Mouse (Mus musculus) cortical plate, adult 2 months (tissue): ENCODE measurements around the gene Ociad1.

Experiments
- CTCF ChIP-seq: fragments of 200-500 bp; IDR thresholded peaks from 2 replicates; pipeline ENCODE4 v1.5.1; 2011; ENCODE audit warnings: mild to moderate bottlenecking, control low read depth, low read length; ENCODE audit not compliant: insufficient read depth; ENCODE audit errors: extremely low read depth
- POLR2A ChIP-seq: fragments of 200-500 bp; IDR thresholded peaks from 2 replicates; pipeline ENCODE4 v1.6.1; 2011; ENCODE audit warnings: mild to moderate bottlenecking, low read length, control low read depth; ENCODE audit not compliant: insufficient read depth; ENCODE audit errors: extremely low read depth

DNA sequence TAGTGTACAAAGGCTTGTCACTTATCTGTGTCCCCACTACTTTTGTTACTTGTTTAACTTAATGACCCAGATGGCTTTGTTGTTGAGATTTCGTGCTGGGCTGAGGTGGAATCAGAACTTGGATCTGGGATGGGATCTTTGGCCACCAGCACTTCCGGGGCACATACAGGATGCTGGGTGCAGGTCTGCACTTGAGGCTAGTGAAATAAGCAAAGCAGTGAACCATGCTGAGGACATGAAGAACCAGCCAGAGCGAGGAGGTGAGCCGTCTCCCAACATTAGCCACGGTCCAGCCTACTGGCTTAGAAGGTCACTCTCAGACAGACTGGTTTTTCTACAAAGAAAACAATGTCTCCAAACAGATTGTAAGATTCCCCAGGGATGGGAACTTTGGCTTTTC lies 56.9 kb downstream of the Ociad1 start:
- TF ChIP-seq POLR2A (no peak), CTCF (no peak)
